Mouse (Mus musculus) fat pad, adult 2 months (tissue): ENCODE results near the gene Eprs.

Source experiments
- DNase-seq: peaks from one replicate; pipeline ENCODE4 v3.0.0-alpha.2; 2011; ENCODE audit warnings: low read depth, low spot score; ENCODE audit errors: extremely low read depth

The Eprs gene

GRCm38 (mm10) chr1:185441703-185442472 is 79.0 kb downstream of the Eprs start:
- DNase-seq = no peak

GRCm38 (mm10) chr1:185448936-185449335 is 86.1 kb downstream of the Eprs start:
- no peak for DNase-seq

GRCm38 (mm10) chr1:185449727-185450126 is 86.9 kb downstream of the Eprs start:
- DNase-seq = no peak

- no peak for DNase-seq
These were observed 88.2 kb downstream of the Eprs start for GRCm38 (mm10) chr1:185451077-185451476.

GRCm38 (mm10) chr1:185451495-185451894 is 88.7 kb downstream of the Eprs start:
- DNase-seq = no peak

- no peak for DNase-seq
These were observed 89.6 kb downstream of the Eprs start for GRCm38 (mm10) chr1:185452461-185452860.

- no peak for DNase-seq
These were observed 91.3 kb downstream of the Eprs start for GRCm38 (mm10) chr1:185454144-185454543.

GRCm38 (mm10) chr1:185454575-185454954 is 91.7 kb downstream of the Eprs start, which contains the start of gene Slc30a10:
TSS of gene Slc30a10 (plus strand) at chr1:185454848.
- DNase-seq = no peak

- no peak for DNase-seq
These were observed 92.3 kb downstream of the Eprs start for GRCm38 (mm10) chr1:185454955-185455701.

GRCm38 (mm10) chr1:185456327-185456726 is 93.5 kb downstream of the Eprs start:
- DNase-seq = no peak

GRCm38 (mm10) chr1:185460096-185460495 is 97.3 kb downstream of the Eprs start:
- DNase-seq = no peak

- DNase-seq = no peak
These were observed 100.0 kb downstream of the Eprs start for GRCm38 (mm10) chr1:185462889-185463288.

- DNase-seq = no peak
These were observed 106.7 kb downstream of the Eprs start for GRCm38 (mm10) chr1:185469551-185470021.

GRCm38 (mm10) chr1:185472025-185472720 is 109.3 kb downstream of the Eprs start:
- no peak for DNase-seq

- no peak for DNase-seq
These were observed 109.9 kb downstream of the Eprs start for GRCm38 (mm10) chr1:185472730-185473129.

- no peak for DNase-seq
These were observed 110.6 kb downstream of the Eprs start for GRCm38 (mm10) chr1:185473437-185473836.
